Mouse (Mus musculus) liver, embryonic 15.5 days (tissue): ENCODE results near the gene Nudt2. TPM values are rescaled to one million over a fixed set of nuclear protein-coding genes. Genes with fewer than 3 reads are reported as not detected.
"Not testable (repeated sequence)": the region's sequence is repeated elsewhere in the genome, so short reads cannot be mapped to it uniquely, and the experiment has no call there.

ENCODE experiments used
- ATAC-seq: fragments of 200-750 bp; cut with Nextera tagmentation; 2 replicates; pipeline ENCODE4 v1.8.0; 2017; ENCODE audit warnings: moderate number of reproducible peaks, mild to moderate bottlenecking, moderate library complexity; ENCODE audit not compliant: insufficient read depth
- H3K27ac ChIP-seq: fragments of 300-500 bp; sonication (generic); replicated peaks from 2 replicates; pipeline ENCODE4 v1.5.1; 2015; ENCODE audit warnings: mild to moderate bottlenecking, inconsistent platforms
- H3K27me3 ChIP-seq: fragments of 300-500 bp; sonication (generic); 2 replicates; pipeline ENCODE4 v1.6.1; 2015; ENCODE audit warnings: mild to moderate bottlenecking, inconsistent platforms
- H3K36me3 ChIP-seq: fragments of 300-500 bp; sonication (generic); replicated peaks from 2 replicates; pipeline ENCODE4 v1.6.1; 2015; ENCODE audit warnings: moderate library complexity, mild to moderate bottlenecking, inconsistent platforms
- H3K4me1 ChIP-seq: fragments of 300-500 bp; sonication (generic); replicated peaks from 2 replicates; pipeline ENCODE4 v1.6.1; 2015; ENCODE audit warnings: inconsistent platforms
- H3K4me2 ChIP-seq: fragments of 300-500 bp; sonication (generic); 2 replicates; pipeline ENCODE4 v1.6.1; 2015; ENCODE audit warnings: moderate library complexity, mild to moderate bottlenecking, inconsistent platforms
- H3K4me3 ChIP-seq: fragments of 300-500 bp; sonication (generic); replicated peaks from 2 replicates; pipeline ENCODE4 v1.5.1; 2015; ENCODE audit warnings: mild to moderate bottlenecking, inconsistent platforms
- H3K9ac ChIP-seq: fragments of 300-500 bp; sonication (generic); 2 replicates; pipeline ENCODE4 v1.6.1; 2015; ENCODE audit warnings: moderate library complexity, mild to moderate bottlenecking, inconsistent platforms
- H3K9me3 ChIP-seq: fragments of 300-500 bp; sonication (generic); replicated peaks from 2 replicates; pipeline ENCODE4 v1.6.1; 2016; ENCODE audit warnings: inconsistent platforms
- WGBS: fragments of 180-500 bp; shearing (Covaris S2); methylation state at CpG from one replicate; pipeline ENCODE4 v1.1.7; 2015; ENCODE audit warnings: mixed read lengths; ENCODE audit not compliant: insufficient replicate concordance; 5-methylcytosine and 5-hydroxymethylcytosine counted together
- polyA plus RNA-seq: library from polyadenylated mRNA; unstranded; fragments of >200 nt; fragmentation: Nextera tagmentation; extraction: Ambion mirVana; gene quantifications from 2 replicates; pipeline ENCODE4 v1.2.1, GENCODE M21; 2015

Nudt2 gene
- 20.2 and 22.3 TPM in 2 replicates for polyA plus RNA-seq

DNA sequence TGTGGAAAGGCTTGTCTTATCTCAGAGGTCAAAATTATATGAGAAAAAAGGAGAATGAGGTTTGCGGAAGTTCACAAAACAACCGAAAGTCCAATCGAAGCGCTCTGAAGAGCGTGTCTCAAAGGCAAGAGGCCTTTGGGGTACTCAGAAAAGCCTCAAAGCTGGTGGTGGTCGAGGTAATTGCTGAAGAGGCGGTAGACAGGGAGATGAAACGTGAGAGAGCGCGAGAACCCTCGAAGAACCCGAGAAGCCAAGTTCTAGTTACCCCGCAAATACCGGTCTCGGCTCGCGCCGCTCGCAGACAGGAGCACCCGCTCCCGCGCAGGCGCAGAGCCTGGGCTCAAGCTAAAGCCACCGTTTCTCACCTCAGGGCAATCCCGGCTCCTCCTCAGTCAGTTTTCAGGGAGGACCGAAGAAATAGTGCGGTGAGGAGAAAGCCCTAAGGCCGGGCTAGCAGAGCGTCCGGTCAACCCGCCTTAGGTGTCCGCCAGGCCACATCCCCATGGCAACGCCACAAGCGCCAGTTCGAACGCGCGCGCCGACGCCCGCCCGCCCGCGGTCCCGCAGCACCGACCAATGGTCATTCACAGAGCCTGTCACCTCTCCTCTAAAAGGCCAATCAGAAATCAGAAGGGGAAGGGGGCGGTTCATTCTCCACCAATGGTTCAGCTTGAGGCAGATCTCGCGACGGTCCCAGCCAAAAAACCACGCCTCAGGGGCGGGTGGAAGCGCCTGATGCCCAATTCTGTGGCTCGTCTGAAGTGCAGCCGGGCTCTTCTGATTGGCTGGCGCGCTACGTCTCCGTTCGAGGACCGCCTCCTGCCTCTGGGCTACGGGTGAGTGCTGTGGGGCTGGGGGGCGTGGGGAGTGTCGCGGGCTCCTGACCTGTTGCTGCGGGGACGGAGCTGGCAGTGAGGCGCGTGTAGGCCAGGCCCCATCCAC lies at the start of gene Nudt2, which contains the start of gene Kif24:
TSS of gene Nudt2 (plus strand) at position 807 of the 942 bp plus-strand sequence.
TSS of gene Kif24 (minus strand) at position 543 of the 942 bp plus-strand sequence.
- ATAC-seq = peak; percentile 97
- Histone ChIP-seq H3K27ac (peak within 1 kb of the TSS; percentile 87), H3K27me3 (no peaks in the 10 kb centered on the region), H3K9me3 (no peaks in the 10 kb centered on the region), H3K4me2 (peak within 1 kb of the TSS; percentile 84), H3K36me3 (0 out of 2 replicates have a peak, but pooled peaks cover 6% of the 10 kb centered on the region), H3K4me3 (peak within 1 kb of the TSS; percentile 78), H3K9ac (peak within 1 kb of the TSS; percentile 78), H3K4me1 (peaks cover 28% of the 10 kb centered on the region)
- WGBS = under 1% methylated on average over 70 of the region's 70 CpGs

- no peaks in the 10 kb centered on the region for H3K4me1 ChIP-seq
- no peak overlapping the region for H3K27ac ChIP-seq
- no peak for ATAC-seq
- no peaks in the 10 kb centered on the region for H3K9me3 ChIP-seq
- H3K4me2 ChIP-seq = no peak overlapping the region
- H3K4me3 ChIP-seq = no peak overlapping the region
- H3K36me3 ChIP-seq = peaks cover 20% of the 10 kb centered on the region
- no peaks in the 10 kb centered on the region for H3K27me3 ChIP-seq
- H3K9ac ChIP-seq = no peak overlapping the region
These were observed 48.0 kb upstream of the Nudt2 start for GRCm38 (mm10) chr4:41416966-41417365.

DNA sequence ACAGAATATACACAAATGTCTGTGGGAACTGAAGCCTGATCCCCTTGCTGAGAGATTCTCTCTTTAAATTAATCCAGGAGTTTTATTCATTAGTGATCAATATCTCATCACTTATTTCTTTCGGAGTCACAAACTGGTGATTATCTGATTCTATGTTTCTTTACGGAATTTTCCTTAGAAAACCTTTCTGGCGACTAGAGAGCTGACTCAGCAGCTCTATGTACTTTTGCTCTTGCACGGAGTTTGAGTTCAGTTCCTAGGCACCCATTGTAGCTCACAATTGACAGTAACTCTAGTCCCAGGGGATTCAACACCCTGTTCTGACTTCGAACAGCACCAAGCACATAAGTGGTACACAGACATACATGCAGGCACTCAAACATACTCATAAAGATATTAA lies 26.0 kb upstream of the Nudt2 start:
- Histone ChIP-seq H3K4me3 (no peak overlapping the region), H3K9ac (no peak overlapping the region), H3K27ac (no peak overlapping the region), H3K36me3 (0 out of 2 replicates have a peak, but pooled peaks cover 6% of the 10 kb centered on the region), H3K27me3 (no peaks in the 10 kb centered on the region), H3K9me3 (no peaks in the 10 kb centered on the region), H3K4me1 (peaks cover 4% of the 10 kb centered on the region), H3K4me2 (no peak overlapping the region)
- WGBS = 76% methylated on average over 5 of the region's 5 CpGs
- ATAC-seq = no peak

DNA sequence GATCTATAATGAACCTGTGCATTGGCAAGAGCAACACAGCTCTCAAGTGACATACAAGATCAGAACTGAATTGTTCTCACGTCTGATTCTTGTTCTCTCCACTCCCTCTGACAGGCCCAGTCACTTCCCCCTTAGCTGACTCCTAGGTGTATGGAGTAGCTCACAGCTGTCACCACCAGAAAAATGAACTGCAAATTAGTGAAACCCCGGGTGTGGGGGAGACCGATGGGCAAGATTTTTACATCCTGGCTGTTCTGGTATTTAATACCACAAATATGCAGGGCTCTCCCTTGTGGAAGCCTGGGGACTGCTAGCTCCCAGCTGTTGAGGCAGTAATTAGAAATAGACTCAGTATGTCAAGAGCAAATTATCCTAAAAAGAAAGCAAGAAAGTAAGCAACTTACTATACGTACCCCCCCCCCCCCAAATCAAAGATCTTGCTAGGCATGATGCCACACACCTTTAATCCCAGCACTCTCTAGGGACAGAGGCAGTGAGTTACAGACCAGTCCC lies 22.1 kb upstream of the Nudt2 start:
- no peaks in the 10 kb centered on the region for H3K27me3 ChIP-seq
- ATAC-seq = no peak
- H3K9ac ChIP-seq = no peak overlapping the region
- peaks cover 15% of the 10 kb centered on the region; the same call in 1 of the 2 replicates for H3K36me3 ChIP-seq
- H3K4me2 ChIP-seq = no peak overlapping the region
- no peaks in the 10 kb centered on the region for H3K9me3 ChIP-seq
- no peak overlapping the region for H3K27ac ChIP-seq
- no peak overlapping the region for H3K4me3 ChIP-seq
- no peaks in the 10 kb centered on the region; the same call in 1 of the 2 replicates for H3K4me1 ChIP-seq
- WGBS = 56% methylated on average over 4 of the region's 4 CpGs

GRCm38 (mm10) chr4:41447595-41447994 lies 17.4 kb upstream of the Nudt2 start:
- Histone ChIP-seq H3K36me3 (peaks cover 24% of the 10 kb centered on the region), H3K4me3 (no peak overlapping the region), H3K9ac (no peak overlapping the region), H3K27ac (no peak overlapping the region), H3K27me3 (no peaks in the 10 kb centered on the region), H3K4me2 (no peak overlapping the region), H3K9me3 (no peaks in the 10 kb centered on the region), H3K4me1 (no peaks in the 10 kb centered on the region)
- no peak for ATAC-seq
- WGBS = 85% methylated on average over 3 of the region's 3 CpGs

- 96% methylated on average over 1 of the region's 1 CpGs for WGBS
- Histone ChIP-seq H3K9ac (no peak overlapping the region), H3K4me1 (peaks cover 24% of the 10 kb centered on the region), H3K9me3 (no peaks in the 10 kb centered on the region), H3K27ac (no peak overlapping the region), H3K36me3 (0 out of 2 replicates have a peak, but pooled peaks cover 6% of the 10 kb centered on the region), H3K4me3 (no peak overlapping the region), H3K27me3 (no peaks in the 10 kb centered on the region), H3K4me2 (no peak overlapping the region)
- no peak for ATAC-seq
These were observed 4.3 kb upstream of the Nudt2 start for GRCm38 (mm10) chr4:41460690-41461089.

- peak overlapping the region; percentile 84 for H3K4me2 ChIP-seq
- WGBS = 12% methylated on average over 3 of the region's 3 CpGs
- peak overlapping the region; percentile 87 for H3K27ac ChIP-seq
- peak overlapping the region; percentile 78 for H3K9ac ChIP-seq
- peaks cover 28% of the 10 kb centered on the region for H3K4me1 ChIP-seq
- not testable (repeated sequence) for H3K27me3 ChIP-seq, H3K36me3 ChIP-seq, ATAC-seq, H3K9me3 ChIP-seq
- H3K4me3 ChIP-seq = peak overlapping the region; percentile 78
These were observed 1.8 kb upstream of the Nudt2 start for GRCm38 (mm10) chr4:41463051-41463738.

DNA sequence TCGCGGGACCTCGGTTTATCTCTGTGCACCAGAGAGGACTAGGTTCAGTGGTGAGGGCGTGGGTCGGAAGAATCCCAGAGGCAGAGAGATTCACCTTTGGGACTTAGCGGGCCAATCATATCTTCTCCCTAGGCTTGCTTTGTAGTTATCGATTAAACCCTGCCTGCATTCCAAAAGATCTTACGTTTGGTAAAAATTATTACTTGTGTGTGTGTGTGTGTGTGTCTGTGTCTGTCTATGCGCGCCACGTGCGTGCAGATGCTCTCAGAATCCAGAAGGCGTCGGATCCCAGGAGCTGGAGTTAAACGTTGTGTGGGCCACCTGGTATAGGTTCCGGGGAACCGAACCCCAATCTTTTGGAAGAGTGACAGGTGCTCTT lies 325 bp downstream of the Nudt2 start:
- H3K9me3 ChIP-seq = no peaks in the 10 kb centered on the region
- peak overlapping the region; percentile 79 for H3K27ac ChIP-seq
- no peak for ATAC-seq
- H3K9ac ChIP-seq = peak overlapping the region; percentile 73
- no peaks in the 10 kb centered on the region for H3K27me3 ChIP-seq
- H3K4me3 ChIP-seq = peak overlapping the region; percentile 78
- peaks cover 28% of the 10 kb centered on the region for H3K4me1 ChIP-seq
- peak overlapping the region; percentile 82 for H3K4me2 ChIP-seq
- WGBS = 4% methylated on average over 17 of the region's 17 CpGs
- H3K36me3 ChIP-seq = 0 out of 2 replicates have a peak, but pooled peaks cover 6% of the 10 kb centered on the region

DNA sequence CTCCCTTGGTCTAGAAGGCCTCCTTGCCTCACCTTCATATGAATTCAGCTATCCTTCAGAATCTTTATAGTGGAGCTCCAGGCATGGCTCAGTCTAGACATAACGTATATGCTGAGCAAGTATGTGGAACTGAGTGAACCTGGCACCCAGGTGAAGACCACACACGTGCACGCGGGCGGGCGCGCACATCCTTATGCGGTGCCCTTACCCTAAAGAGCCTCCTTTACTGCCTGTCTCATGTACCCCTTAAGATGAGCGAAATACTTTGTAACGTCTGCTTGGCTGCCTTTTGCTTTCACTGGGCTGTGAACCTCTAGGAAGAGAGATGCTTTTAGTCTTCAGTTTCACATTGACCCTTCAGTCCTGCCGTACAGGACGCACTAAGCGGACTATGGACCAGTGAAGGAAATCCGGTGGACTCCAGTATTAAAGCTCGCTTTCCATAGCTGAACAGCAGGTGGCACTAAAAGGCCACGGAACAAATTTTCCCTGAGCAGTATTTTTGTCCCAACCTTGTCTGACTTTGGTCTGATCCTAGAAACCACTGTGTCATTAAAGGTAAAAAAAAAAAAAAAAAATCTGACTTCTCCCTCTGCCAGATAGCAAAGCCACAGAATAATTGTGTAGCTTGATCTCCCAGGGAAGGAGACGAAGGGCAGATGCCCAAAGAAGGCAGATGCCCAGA lies 3.6 kb downstream of the Nudt2 start:
- WGBS = 48% methylated on average over 17 of the region's 17 CpGs
- ATAC-seq = no peak
- no peaks in the 10 kb centered on the region for H3K36me3 ChIP-seq
- no peaks in the 10 kb centered on the region for H3K9me3 ChIP-seq
- H3K4me1 ChIP-seq = peaks cover 10% of the 10 kb centered on the region
- H3K9ac ChIP-seq = no peak overlapping the region
- no peak overlapping the region for H3K27ac ChIP-seq
- H3K4me3 ChIP-seq = no peak overlapping the region
- no peak overlapping the region for H3K4me2 ChIP-seq
- H3K27me3 ChIP-seq = no peaks in the 10 kb centered on the region

DNA sequence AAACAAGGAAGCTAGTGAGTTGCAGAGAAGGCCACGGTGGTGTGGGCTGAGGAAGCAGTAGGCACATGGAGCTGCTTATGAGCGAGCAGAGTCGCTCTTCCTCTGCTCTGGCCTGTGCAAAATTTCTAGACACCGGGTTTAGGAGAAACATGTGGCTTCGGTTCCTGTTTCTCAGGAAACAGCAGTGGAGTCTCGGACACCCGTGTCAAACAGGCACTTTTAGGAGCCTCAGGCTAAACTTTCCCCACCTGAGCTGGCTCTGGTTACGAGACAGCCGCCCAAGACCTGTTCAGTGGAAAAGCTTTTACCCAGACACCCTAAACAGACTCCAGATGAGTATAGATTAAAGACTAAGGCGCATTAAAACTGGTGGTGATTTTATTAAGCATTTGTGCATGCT lies 4.2 kb downstream of the Nudt2 start:
- no peak overlapping the region for H3K4me2 ChIP-seq
- H3K9ac ChIP-seq = no peak overlapping the region
- no peaks in the 10 kb centered on the region for H3K36me3 ChIP-seq
- H3K4me1 ChIP-seq = peaks cover 9% of the 10 kb centered on the region
- no peaks in the 10 kb centered on the region for H3K27me3 ChIP-seq
- no peak for ATAC-seq
- H3K9me3 ChIP-seq = no peaks in the 10 kb centered on the region
- WGBS = 53% methylated on average over 10 of the region's 10 CpGs
- no peak overlapping the region for H3K4me3 ChIP-seq
- H3K27ac ChIP-seq = no peak overlapping the region
